ENCODE assay signal across 9 mouse cellular contexts in the genomic region with DNA sequence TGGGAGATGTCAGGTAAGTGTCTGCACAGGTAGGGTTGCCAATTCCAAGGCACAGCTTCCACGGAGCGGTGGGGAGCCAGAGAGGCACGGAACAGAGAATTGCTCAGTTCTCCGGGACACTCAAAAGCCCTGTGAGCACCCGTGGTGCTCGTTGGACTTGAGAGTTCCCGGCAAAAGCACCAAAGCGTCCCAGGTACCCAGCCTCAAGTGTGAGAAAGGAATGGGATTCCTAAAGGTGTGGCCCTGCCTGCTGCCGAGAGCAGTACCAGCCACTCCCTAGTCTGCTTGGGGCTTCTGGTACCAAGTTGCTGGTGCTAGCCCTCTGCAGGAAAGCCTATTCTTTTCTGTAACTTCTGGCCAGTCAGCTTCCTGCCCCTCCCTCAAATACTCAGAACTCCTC.
"Had no signal": no experiment of that assay in that cellular context is flagged by ENCODE, and none has a peak within 500 bp of the region (broad histone marks: within the 10 kb centered on the region; RNA-seq: fewer than 3 reads in every experiment).

No protein-coding gene starts in this region.

- H3K9ac ChIP-seq: limb, embryonic 15.5 days; liver, embryonic 12.5 days; lung, embryonic 14.5 days; neural tube, embryonic 15.5 days had no signal

- DNase-seq: layer of hippocampus, postnatal 36 days; spleen, adult 18-20 months; thymus, postnatal 36 days had no signal

- H3K36me3 ChIP-seq: limb, embryonic 15.5 days; liver, embryonic 12.5 days; neural tube, embryonic 15.5 days had no signal

- H3K9me3 ChIP-seq: limb, embryonic 15.5 days; liver, embryonic 12.5 days; midbrain, embryonic 10.5 days; neural tube, embryonic 15.5 days had no signal

- H3K4me2 ChIP-seq: liver, embryonic 12.5 days; lung, embryonic 14.5 days; neural tube, embryonic 15.5 days had no signal

- ATAC-seq: liver, embryonic 12.5 days had no signal

- H3K27me3 ChIP-seq: limb, embryonic 15.5 days; liver, embryonic 12.5 days had no signal

- H3K4me1 ChIP-seq: liver, embryonic 12.5 days had no signal

- H3K27ac ChIP-seq: limb, embryonic 15.5 days; liver, embryonic 12.5 days; midbrain, embryonic 10.5 days; neural tube, embryonic 15.5 days had no signal

- H3K4me3 ChIP-seq: limb, embryonic 15.5 days; liver, embryonic 12.5 days; midbrain, embryonic 10.5 days; myocyte; neural tube, embryonic 15.5 days had no signal
